Mouse (Mus musculus) limb, embryonic 10.5 days (tissue): Measurements from ENCODE around the gene Hmbs. TPM values are rescaled to one million over a fixed set of nuclear protein-coding genes. Genes with fewer than 3 reads are reported as not detected.
"Not testable (repeated sequence)": the region's sequence is repeated elsewhere in the genome, so short reads cannot be mapped to it uniquely, and the experiment has no call there.

Experiments used
- DNase-seq: peaks from one replicate; pipeline ENCODE4 v3.0.0-alpha.2; 2017; ENCODE audit warnings: low spot score
- H3K27ac ChIP-seq: fragments of 300-500 bp; sonication (generic); 2 replicates; pipeline ENCODE4 v1.5.1; 2016; ENCODE audit warnings: mild to moderate bottlenecking
- H3K27me3 ChIP-seq: fragments of 300-500 bp; sonication (generic); 2 replicates; pipeline ENCODE4 v1.6.1; 2016; ENCODE audit warnings: low read depth, mild to moderate bottlenecking; ENCODE audit not compliant: poor library complexity, severe bottlenecking
- H3K36me3 ChIP-seq: fragments of 300-500 bp; sonication (generic); 2 replicates; pipeline ENCODE4 v1.6.1; 2016; ENCODE audit warnings: mild to moderate bottlenecking, moderate library complexity
- H3K4me1 ChIP-seq: fragments of 300-500 bp; sonication (generic); 2 replicates; pipeline ENCODE4 v1.6.1; 2016
- H3K4me3 ChIP-seq: fragments of 300-500 bp; sonication (generic); 2 replicates; pipeline ENCODE4 v1.5.1; 2016; ENCODE audit warnings: mild to moderate bottlenecking, moderate library complexity
- H3K9me3 ChIP-seq: fragments of 300-500 bp; sonication (generic); replicated peaks from 2 replicates; pipeline ENCODE4 v1.6.1; 2016; ENCODE audit warnings: mild to moderate bottlenecking
- WGBS: fragments of 180-500 bp; shearing (Covaris S2); methylation state at CpG from one replicate; pipeline ENCODE4 v1.1.7; 2016; 5-methylcytosine and 5-hydroxymethylcytosine counted together
- polyA plus RNA-seq: library from polyadenylated mRNA; unstranded; fragments of >200 nt; fragmentation: Nextera tagmentation; extraction: Ambion mirVana; gene quantifications from 2 replicates; pipeline ENCODE4 v1.2.1, GENCODE M21; 2016

Gene Hmbs
- 174 and 195 TPM in 2 replicates for polyA plus RNA-seq

DNA sequence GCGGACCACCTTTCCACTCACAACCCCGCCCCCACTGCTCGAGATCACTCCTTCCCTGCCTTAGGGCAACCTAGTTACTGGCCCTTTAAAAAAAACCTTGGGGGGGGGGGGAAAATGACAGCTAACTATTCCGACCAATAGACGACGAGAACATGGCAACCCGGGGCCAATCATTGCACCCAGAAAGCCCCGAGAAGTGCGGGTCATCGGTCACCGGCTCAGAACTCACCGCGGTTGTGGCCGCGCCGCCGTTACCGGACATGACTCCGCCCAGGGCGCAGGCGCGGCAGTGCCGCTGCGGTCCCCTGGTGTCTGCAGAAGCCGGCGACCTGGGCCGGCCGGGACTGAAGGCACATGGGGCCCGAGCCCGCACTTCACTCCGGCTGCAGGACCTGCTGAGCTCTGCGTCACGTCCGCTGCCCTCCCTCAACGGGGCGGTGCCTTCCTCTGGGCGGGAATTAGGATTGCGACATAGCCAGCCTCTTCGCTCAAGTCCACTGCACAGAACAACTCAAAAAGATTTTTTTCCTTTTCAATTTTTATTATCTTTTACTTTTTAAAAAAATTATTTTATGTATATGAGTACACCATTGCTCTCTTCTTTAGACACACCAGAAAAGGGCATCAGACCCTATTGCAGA is at the start of gene Hmbs:
Gene Hmbs (minus strand): TSS at position 448 of the 641 bp plus-strand sequence.
- peak; percentile 94 for DNase-seq
- H3K27ac ChIP-seq, result peak within 1 kb of the TSS; percentile 98
- under 1% methylated on average over 39 of the region's 39 CpGs for WGBS

DNA sequence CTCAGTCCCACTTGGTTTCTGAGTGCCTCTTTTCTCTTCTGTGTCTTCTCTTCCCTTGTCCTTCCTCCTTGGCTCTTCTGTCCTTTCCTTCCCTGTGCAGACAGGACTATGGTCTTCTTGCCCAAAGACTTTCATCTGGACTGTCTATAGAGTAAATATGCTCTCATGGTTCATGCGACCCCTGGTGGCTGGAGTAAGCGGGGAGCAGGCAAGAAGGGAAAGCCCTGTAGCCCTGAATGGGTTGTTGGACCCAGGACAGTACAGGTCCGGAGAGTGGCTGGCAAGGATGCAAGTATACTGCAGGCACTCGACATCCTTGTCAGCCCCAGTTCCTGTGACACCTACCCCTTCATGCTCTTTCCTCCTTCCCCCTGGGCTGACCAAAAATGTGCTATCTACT is 47.4 kb upstream of the Hmbs start:
- no peaks in the 10 kb centered on the region for H3K9me3 ChIP-seq
- H3K4me3 ChIP-seq, result no peak overlapping the region
- H3K4me1 ChIP-seq, result no peaks in the 10 kb centered on the region
- no peak overlapping the region for H3K27ac ChIP-seq
- DNase-seq, result peak; percentile 75
- 47% methylated on average over 4 of the region's 4 CpGs for WGBS
- no peaks in the 10 kb centered on the region for H3K27me3 ChIP-seq
- peaks cover 65% of the 10 kb centered on the region for H3K36me3 ChIP-seq

More for the DNA sequence above, at the start of gene Hmbs:
- Histone ChIP-seq H3K4me3 (peak within 1 kb of the TSS; percentile 95), H3K27me3 (no peaks in the 10 kb centered on the region), H3K4me1 (peaks cover 20% of the 10 kb centered on the region), H3K9me3 (no peaks in the 10 kb centered on the region), H3K36me3 (peaks cover 64% of the 10 kb centered on the region)

DNA sequence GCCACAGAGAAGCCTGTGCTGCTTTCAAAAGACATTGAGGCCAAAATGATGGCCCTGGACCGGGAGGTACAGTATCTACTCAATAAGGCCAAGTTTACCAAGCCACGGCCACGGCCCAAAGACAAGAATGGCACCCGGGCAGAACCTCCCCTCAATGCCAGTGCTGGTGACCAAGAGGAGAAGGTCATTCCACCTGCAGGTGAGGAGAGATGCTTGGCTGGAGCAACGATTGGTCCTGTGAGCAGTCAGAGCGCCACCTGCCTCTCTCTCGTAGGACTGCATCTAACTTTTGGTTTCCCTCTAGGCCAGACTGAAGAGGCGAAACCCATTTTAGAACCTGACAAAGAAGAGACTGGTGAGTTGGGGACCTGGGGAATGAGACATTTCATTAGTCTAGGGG is 45.2 kb upstream of the Hmbs start:
- no peaks in the 10 kb centered on the region for H3K9me3 ChIP-seq
- no peak overlapping the region for H3K4me3 ChIP-seq
- H3K27me3 ChIP-seq, result no peaks in the 10 kb centered on the region
- 67% methylated on average over 8 of the region's 8 CpGs for WGBS
- no peak overlapping the region for H3K27ac ChIP-seq
- no peaks in the 10 kb centered on the region for H3K4me1 ChIP-seq
- peaks cover 87% of the 10 kb centered on the region for H3K36me3 ChIP-seq
- peak; percentile 56 for DNase-seq

DNA sequence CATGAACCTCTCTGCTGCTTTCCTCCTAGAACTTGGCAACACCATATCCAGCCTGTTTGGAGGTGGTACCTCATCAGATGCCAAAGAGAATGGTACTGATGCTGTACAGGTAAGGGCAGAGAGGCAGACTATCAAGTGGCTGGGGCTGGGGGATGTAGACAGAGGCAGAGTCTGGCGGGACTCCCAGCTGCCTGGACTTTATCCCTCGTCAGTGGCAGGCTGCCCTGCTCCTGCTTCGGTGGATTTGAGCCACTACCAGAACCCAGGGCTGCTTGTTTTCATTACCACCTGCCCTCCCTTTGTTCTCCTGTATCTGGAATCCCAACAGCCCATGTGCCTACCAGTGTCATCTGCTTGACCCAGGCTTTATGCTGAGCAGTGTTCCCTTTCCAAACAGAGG is 43.2 kb upstream of the Hmbs start:
- WGBS, result 82% methylated on average over 3 of the region's 3 CpGs
- H3K36me3 ChIP-seq, result peaks cover 99% of the 10 kb centered on the region
- no peaks in the 10 kb centered on the region for H3K4me1 ChIP-seq
- no peak overlapping the region for H3K27ac ChIP-seq
- H3K4me3 ChIP-seq, result no peak overlapping the region
- H3K27me3 ChIP-seq, result no peaks in the 10 kb centered on the region
- no peak for DNase-seq
- H3K9me3 ChIP-seq, result no peaks in the 10 kb centered on the region

DNA sequence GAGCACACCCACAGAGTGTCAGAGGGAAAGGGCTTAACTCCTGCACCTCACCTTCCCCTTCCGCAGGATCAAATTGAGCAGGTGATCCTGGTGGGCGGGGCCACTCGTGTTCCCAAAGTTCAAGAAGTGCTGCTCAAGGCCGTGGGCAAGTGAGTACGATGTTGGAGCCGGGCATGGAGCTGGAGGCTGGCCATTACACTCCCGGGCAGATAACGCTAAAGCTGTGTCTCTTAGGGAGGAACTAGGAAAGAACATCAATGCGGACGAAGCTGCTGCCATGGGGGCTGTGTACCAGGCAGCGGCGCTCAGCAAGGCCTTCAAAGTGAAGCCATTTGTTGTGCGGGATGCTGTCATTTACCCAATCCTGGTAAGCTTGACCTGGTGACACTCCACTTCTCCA is 40.6 kb upstream of the Hmbs start:
- WGBS, result 92% methylated on average over 13 of the region's 13 CpGs
- DNase-seq, result no peak
- peaks cover 16% of the 10 kb centered on the region for H3K4me1 ChIP-seq

DNA sequence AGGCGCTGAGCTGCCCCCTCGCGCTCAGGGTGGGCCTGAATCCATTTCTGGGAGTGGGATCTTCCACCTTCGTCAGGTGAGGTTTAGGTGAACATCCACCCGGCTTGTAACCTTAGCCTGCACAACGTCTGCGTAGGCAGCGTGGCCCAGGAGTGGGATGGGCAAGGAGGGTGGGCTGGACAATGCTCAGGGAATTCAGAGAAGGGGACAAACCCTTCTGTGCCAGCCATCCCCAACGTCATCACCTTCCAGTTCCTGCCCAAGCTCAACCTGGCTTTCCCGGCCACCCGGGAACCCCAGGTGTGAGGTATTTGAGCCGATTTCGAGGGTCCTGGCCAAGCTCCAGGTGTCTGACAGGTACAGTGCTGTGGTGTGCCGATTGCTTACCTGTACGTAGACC is 35.8 kb upstream of the Hmbs start:
- H3K4me1 ChIP-seq, result peaks cover 21% of the 10 kb centered on the region
- 10% methylated on average over 15 of the region's 15 CpGs for WGBS
- peaks cover 45% of the 10 kb centered on the region for H3K36me3 ChIP-seq
- H3K27me3 ChIP-seq, result no peaks in the 10 kb centered on the region
- DNase-seq, result no peak
- H3K9me3 ChIP-seq, result no peaks in the 10 kb centered on the region
- peak overlapping the region; percentile 77 for H3K4me3 ChIP-seq
- peak overlapping the region; percentile 91 for H3K27ac ChIP-seq

More for the DNA sequence above, 40.6 kb upstream of the Hmbs start:
- H3K4me3 ChIP-seq, result no peak overlapping the region
- no peaks in the 10 kb centered on the region for H3K27me3 ChIP-seq
- H3K36me3 ChIP-seq, result peaks cover 93% of the 10 kb centered on the region
- no peaks in the 10 kb centered on the region for H3K9me3 ChIP-seq
- H3K27ac ChIP-seq, result no peak overlapping the region

DNA sequence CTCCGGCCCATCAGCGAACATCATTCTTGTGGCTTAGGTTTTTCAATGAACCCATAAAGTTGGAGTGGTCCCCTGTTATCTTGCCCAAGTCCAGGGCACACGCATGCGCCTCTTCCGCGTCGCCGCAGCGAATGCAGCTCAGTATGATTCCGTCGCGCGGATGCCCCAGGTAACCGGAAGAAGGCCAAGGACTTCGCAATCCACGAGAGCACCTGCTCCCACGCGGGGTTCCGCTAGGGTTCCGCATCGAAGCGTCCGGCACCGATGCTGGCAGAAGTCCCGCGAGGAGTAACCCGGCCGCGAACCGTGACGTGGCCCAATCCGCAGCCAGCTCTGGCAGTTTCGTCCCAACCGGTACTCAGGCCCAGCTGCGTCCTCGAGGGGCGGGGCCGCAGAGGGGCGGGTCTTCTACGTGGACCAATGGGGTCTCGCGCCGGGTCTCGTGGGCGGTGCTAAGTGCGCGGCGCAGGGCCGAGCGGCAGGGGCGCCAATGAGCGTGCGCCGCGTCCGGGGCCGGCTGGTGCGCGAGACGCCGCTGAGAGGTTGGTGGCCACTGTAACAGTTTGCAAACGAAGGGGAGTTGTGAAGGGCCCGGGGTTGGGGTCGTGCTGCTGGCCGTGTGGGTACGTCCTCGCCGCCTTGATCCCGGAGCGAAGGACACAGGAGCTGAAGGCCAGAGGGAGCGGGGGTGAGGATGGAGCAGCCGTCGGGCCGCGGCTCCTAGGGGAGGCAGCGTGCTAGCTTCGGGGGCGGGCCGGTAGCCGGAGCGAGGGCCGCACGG is 35.2 kb upstream of the Hmbs start, which contains the start of gene Hyou1:
Gene Hyou1 (plus strand): TSS at position 437 of the 781 bp plus-strand sequence.
- peak within 1 kb of the TSS; percentile 77 for H3K4me3 ChIP-seq
- H3K36me3 ChIP-seq, result peaks cover 39% of the 10 kb centered on the region
- under 1% methylated on average over 83 of the region's 83 CpGs for WGBS
- no peaks in the 10 kb centered on the region for H3K27me3 ChIP-seq
- DNase-seq, result peak; percentile 100
- no peaks in the 10 kb centered on the region for H3K9me3 ChIP-seq
- peak within 1 kb of the TSS; percentile 91 for H3K27ac ChIP-seq
- H3K4me1 ChIP-seq, result peaks cover 21% of the 10 kb centered on the region

DNA sequence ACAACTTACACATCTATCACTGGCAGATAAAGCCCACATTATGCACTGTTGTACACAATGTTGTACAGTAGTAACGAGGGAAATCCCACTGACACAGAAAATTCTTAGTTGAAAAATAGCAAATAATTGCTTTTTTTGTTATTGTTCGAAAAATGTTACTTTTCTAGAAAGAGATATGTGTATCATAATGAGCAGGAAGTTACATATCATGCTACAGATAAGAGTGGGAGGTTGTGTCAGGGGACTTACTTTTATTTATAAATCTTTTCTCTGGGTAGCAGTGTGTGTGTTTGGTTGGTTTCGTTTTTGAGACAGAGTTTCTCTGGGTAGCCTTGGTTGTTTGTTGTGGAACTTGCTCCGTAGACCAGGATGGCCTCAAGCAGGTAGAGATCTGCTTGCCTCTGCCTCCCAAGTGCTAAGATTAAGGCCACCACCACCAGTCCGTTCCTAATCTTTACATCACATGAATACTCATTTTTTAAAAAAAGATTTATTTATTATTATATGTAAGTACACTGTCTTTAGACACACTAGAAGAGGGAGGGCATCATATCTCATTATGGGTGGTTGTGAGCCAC is 34.2 kb upstream of the Hmbs start:
- Histone ChIP-seq H3K27ac (peak overlapping the region; percentile 91; the same call in 1 of the 2 replicates), H3K4me1 (peaks cover 21% of the 10 kb centered on the region), H3K36me3 (peaks cover 29% of the 10 kb centered on the region), H3K4me3 (peak overlapping the region; percentile 77), H3K9me3 (no peaks in the 10 kb centered on the region), H3K27me3 (no peaks in the 10 kb centered on the region)
- WGBS, result 94% methylated on average over 5 of the region's 5 CpGs
- DNase-seq, result no peak

DNA sequence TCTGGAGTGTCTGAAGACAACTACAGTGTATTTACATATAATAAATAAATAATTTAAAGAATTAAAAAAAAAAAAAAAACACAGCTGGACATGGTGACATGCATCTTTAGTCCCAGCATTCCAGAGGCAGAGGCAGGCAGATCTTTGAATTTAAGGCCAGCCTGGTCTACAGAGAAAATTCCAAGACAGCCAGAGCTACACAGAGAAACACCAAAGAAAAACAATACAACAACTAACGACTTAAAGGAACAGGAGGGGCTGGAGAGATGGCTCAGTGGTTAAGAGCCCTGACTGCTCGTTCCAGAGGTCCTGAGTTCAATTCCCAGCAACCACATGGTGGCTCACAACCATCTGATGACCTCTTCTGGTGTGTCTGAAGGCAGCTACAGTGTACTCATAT is 33.3 kb upstream of the Hmbs start:
- not testable (repeated sequence) for H3K9me3 ChIP-seq, H3K4me3 ChIP-seq, H3K27ac ChIP-seq, DNase-seq, H3K27me3 ChIP-seq
- Histone ChIP-seq H3K4me1 (peaks cover 21% of the 10 kb centered on the region), H3K36me3 (peaks cover 20% of the 10 kb centered on the region)
- 90% methylated on average over 2 of the region's 2 CpGs for WGBS

DNA sequence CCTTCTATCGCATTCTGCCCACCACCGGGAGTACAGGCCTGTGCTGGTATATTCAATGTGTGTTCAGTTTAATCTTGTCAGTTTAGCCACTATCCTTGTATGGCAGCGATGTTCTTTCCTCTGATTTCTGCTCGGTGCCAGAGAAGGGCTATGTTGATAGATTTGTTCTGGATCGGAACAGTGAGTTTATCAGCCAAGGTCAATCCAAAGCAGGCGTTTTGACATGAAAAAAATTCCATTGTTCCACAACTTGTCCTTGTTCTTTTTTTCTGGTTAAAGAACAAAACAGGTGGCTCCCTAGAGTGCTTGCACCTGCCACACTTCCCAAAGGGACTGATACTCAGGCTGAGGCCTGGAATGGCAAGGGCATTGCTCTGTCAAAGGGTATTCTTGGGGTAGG is 32.1 kb upstream of the Hmbs start:
- Histone ChIP-seq H3K4me3 (no peak overlapping the region), H3K4me1 (peaks cover 18% of the 10 kb centered on the region), H3K9me3 (no peaks in the 10 kb centered on the region), H3K27me3 (no peaks in the 10 kb centered on the region), H3K36me3 (peaks cover 8% of the 10 kb centered on the region), H3K27ac (no peak overlapping the region)
- 92% methylated on average over 6 of the region's 6 CpGs for WGBS
- DNase-seq, result no peak

DNA sequence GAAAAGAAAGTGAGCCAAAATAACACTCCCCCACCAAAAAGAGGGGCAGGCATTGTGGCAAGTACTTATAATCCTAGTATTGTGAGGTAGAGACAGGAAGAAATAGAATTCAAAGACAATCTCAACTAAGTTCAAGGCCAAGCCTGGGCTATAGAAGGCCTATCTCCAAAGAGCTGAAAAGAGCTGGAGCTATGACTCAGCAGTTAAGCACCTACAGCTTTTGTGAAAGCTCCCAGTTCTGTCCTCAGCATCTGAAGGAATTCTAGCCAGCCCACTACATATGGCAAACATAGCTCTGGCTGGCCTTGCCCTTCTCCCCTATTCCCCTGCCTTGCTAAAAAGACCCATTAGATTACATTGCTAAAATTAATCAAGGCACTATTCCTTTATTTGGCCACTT is 29.4 kb upstream of the Hmbs start:
- no peak overlapping the region for H3K4me3 ChIP-seq
- no peaks in the 10 kb centered on the region for H3K27me3 ChIP-seq
- H3K36me3 ChIP-seq, result no peaks in the 10 kb centered on the region
- no peak for DNase-seq
- no peaks in the 10 kb centered on the region for H3K9me3 ChIP-seq
- H3K27ac ChIP-seq, result no peak overlapping the region
- H3K4me1 ChIP-seq, result peaks cover 2% of the 10 kb centered on the region; the same call in 1 of the 2 replicates

DNA sequence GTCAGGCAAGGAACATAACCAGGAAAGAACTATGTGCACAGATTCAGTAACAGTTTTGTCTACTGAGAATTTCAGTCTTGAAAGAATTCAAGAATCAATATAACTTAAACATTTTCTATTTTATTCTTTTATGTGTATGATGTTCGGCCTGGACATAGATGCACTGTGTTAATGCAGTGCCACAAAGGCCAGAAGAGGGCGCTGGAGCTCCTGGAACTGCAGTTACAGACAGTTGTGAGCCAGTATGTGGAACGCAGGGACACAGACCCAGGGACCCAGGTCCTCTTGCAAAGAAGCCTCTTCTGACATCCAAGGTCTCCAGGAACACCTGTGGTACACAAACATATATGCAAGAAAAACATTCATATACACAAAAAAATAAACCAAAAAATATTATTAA is 20.5 kb upstream of the Hmbs start:
- no peak overlapping the region for H3K27ac ChIP-seq
- no peak for DNase-seq

DNA sequence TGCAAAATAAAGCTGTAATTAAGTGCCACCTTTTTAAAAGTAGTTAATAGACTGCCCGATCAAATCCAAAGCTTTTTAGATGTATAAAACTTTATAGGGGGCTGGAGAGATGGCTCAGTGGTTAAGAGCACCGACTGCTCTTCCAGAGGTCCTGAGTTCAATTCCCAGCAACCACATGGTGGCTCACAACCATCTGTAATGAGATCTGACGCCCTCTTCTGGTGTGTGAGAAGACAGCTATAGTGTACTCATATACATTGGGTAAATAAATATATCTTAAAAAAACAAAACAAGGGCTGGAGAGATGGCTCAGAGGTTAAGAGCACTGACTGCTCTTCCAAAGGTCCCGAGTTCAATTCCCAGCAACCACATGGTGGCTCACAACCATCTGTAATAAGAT is 17.9 kb upstream of the Hmbs start:
- not testable (repeated sequence) for DNase-seq, H3K27me3 ChIP-seq, H3K9me3 ChIP-seq, H3K4me1 ChIP-seq
- Histone ChIP-seq H3K27ac (peak overlapping the region; percentile 86), H3K4me3 (peak overlapping the region; percentile 92), H3K36me3 (peaks cover 28% of the 10 kb centered on the region)
- WGBS, result 49% methylated on average over 4 of the region's 4 CpGs

More for the DNA sequence above, 20.5 kb upstream of the Hmbs start:
- H3K4me3 ChIP-seq, result no peak overlapping the region
- 68% methylated on average over 3 of the region's 3 CpGs for WGBS
- peaks cover 4% of the 10 kb centered on the region for H3K36me3 ChIP-seq
- no peaks in the 10 kb centered on the region for H3K27me3 ChIP-seq
- H3K9me3 ChIP-seq, result no peaks in the 10 kb centered on the region
- H3K4me1 ChIP-seq, result peaks cover 7% of the 10 kb centered on the region
